Mouse (Mus musculus): ENCODE data around the gene Arhgef12. TPM values are rescaled to one million over a fixed set of nuclear protein-coding genes. Genes with fewer than 3 reads are reported as not detected.

Gene Arhgef12
- polyA plus RNA-seq (2012; rRNA removed; ENCODE audit: low replicate concordance) = 3.6 and 6.4 TPM in 2 replicates

DNA sequence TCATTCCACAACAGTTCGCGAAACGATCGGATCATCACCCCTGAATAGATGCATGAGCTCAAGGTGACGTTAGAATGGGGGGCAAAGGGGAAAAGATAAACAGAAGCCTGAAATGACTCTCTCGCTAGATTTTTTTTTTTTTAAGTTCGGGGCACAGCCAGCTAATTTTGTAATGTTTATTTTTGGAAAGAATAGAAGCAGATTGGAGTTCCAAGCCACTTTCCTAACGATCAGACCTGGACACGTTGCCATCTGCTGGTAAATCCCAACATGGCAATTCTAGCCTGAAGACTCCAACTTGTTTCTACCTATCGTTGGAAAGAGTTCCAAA is at the start of gene Arhgef12:
Gene Arhgef12 (minus strand): TSS at position 53 of the 331 bp plus-strand sequence.

DNA sequence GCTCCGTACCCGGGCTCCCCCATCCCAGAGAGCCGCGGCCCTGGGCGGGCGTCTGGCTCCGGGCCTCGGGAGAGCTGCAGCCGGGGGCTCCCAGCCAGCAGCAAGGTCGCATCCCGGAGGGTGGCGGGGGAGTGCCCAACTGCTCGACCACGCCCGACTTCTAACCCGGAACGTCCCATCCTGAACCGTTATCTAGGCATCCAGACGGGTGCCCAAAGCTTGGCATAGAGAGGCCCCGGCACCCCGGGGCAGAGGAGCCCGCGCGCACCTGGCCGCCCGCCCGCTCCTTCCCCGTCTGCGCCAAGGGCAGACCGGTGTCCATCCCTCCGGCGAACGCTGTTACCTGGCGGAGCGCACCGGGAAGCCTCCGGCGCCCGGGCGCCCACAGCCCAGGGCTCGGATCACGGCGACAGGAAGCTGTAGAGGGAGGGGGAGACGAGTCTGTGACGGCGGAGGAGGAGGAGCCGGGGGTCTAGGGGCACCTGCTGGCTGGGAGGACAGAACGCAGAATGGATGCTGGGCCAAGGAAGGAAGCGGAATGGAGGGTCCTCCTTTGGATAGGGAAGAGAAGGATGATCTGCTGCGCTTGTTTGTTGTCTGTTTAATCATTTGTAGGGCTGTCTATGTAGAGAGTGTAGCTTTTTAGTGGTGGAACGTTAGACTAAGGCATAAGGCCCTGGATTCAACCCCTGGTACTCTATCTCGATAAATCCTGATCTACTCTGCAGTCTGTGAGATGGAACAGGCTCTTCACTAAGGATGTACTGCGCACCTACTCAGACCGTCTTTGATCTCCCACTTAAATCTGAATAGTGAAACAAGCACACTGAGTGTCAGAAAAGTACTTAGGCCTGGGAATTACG is 9.3 kb upstream of the Arhgef12 start, which contains the start of gene Tmem136:
Gene Tmem136 (minus strand): TSS at position 437 of the 863 bp plus-strand sequence.

DNA sequence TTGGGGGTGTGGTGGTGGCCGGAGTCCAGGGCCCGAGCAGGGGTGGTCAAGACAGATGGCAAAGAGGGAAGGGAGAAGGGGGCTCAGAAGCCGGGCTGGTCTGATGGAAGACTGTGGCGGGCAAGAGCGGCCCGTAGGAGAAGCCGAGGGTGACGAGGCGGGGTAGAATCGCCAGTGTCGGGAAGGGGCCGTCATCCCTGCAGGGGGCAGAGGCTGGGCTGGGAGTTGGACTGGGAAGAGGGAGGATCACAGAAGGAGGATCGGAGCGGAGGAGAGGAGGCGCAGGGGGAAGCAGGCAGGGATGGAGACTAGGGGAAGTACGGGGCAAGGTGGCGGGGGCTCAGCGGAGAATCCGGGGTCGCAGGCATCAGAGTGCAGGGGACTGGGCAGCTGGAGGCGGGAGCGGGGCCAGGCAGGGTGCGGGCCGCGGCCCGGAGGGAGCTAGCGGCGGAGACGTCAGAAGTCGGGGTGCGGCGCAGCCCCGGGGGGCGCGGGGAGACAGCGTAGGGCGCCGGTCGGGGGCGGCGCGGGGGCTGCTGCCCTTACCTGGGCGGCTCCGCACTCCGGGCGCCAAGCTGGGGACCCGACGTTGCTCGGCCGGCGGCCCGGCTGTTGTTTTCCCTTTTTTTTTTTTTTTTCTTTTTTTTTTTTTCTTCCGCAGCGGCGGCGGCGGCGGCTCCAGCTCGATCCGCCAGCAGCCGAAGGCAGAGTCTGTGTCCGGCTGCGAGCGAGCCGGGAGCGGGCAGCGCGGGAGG is 163.1 kb downstream of the Arhgef12 start, which contains the start of gene Grik4:
Gene Grik4 (minus strand): TSS at position 713 of the 755 bp plus-strand sequence.

Other genes with a start within 250 kb of the Arhgef12 start
- 0.25 and 0.55 TPM in 2 replicates for gene Grik4, start 162.7 kb downstream of the Arhgef12 start, polyA plus RNA-seq (2012; rRNA removed; ENCODE audit: low replicate concordance)
- 0.27 and 2.0 TPM in 2 replicates for gene Tmem136, start 9.3 kb upstream of the Arhgef12 start, polyA plus RNA-seq (2012; rRNA removed; ENCODE audit: low replicate concordance)
- 0.68 and 1.3 TPM in 2 replicates for gene Pou2f3, start 103.1 kb upstream of the Arhgef12 start, polyA plus RNA-seq (2012; rRNA removed; ENCODE audit: low replicate concordance)
- 25.1 and 44.2 TPM in 2 replicates for gene Oaf, start 132.7 kb upstream of the Arhgef12 start, polyA plus RNA-seq (2012; rRNA removed; ENCODE audit: low replicate concordance)
- 0.06 and 1.9 TPM in 2 replicates for gene Trim29, start 203.6 kb upstream of the Arhgef12 start, polyA plus RNA-seq (2012; rRNA removed; ENCODE audit: low replicate concordance)